Mouse (Mus musculus): ENCODE results near the gene Wnt10b. TPM values are rescaled to one million over a fixed set of nuclear protein-coding genes. Genes with fewer than 3 reads are reported as not detected.

Wnt10b gene
- polyA plus RNA-seq (2017; shearing (Covaris generic)), result not detected

GRCm38 (mm10) chr15:98777762-98778161, at the start of gene Wnt10b:
Gene Wnt10b, minus strand, starts transcription at chr15:98778150.

DNA sequence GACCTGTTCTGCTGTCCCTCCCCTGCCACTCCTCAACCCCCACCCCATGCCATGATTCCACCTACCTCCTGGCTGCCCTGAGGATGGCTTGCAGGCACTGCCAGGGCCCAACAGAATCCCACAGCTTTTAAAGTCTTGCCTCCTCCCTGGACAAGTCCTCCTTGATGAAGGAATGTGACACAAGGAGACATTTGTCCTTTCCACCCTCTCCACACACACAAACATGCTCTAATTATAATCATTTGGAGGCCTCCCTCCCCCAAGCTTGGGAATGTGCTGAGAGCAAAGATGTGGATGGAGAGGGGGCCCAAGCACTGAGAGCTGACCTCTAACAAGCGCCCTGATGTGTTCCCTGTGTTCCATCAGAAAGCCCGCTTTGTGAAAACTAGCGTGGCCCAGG, 31.4 kb upstream of the Wnt10b start, which contains the start of gene Ddn:
Gene Ddn, minus strand, starts transcription at position 101 of the 400 bp plus-strand sequence.

GRCm38 (mm10) chr15:98789661-98790535, 11.9 kb upstream of the Wnt10b start, which contains the start of gene Wnt1:
Gene Wnt1, plus strand, starts transcription at chr15:98789857.

DNA sequence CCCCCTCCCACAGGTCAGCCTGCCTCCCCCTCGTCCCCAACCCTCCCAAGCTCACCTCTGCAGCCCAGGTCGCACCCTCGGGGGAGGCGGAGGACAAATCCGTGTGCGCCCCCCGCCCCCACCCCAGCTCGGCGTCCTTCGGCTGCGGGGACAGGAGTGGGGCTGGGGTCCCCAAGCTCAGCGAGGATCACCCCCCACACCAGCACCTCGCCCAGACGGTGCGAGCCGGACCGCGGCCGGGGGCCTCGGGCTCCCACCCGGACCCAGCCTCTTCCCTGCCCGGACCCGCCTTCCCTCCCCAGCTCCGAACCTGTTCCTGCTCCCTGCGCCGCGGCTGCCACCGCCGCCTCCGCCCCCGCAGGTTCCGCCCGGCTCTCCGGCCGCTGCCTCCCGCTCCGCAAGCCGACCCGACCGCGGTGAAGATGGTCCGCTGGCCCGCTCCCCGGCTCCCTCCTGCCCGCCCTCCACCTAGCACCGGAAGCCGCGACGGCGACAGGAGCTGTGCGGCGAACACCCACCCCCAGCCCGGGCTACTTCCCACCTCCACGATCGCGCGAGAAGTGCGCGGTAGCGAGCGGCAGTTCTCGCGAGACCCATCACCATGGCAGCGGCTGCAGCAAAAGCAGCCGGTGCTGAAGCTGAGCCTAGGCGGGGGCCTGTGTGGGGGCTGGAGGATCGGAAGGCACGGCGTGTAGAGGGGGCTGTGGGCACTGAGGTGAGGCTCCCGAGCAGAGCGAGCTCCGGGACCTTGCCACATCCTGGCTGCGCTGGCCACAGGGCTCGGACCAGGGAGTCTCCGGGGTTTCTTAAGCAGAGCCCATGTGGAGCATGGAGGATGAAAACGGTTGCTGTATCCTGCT, 15.1 kb downstream of the Wnt10b start, which contains the start of gene Arf3:
Gene Arf3, minus strand, starts transcription at position 545 of the 860 bp plus-strand sequence.

DNA sequence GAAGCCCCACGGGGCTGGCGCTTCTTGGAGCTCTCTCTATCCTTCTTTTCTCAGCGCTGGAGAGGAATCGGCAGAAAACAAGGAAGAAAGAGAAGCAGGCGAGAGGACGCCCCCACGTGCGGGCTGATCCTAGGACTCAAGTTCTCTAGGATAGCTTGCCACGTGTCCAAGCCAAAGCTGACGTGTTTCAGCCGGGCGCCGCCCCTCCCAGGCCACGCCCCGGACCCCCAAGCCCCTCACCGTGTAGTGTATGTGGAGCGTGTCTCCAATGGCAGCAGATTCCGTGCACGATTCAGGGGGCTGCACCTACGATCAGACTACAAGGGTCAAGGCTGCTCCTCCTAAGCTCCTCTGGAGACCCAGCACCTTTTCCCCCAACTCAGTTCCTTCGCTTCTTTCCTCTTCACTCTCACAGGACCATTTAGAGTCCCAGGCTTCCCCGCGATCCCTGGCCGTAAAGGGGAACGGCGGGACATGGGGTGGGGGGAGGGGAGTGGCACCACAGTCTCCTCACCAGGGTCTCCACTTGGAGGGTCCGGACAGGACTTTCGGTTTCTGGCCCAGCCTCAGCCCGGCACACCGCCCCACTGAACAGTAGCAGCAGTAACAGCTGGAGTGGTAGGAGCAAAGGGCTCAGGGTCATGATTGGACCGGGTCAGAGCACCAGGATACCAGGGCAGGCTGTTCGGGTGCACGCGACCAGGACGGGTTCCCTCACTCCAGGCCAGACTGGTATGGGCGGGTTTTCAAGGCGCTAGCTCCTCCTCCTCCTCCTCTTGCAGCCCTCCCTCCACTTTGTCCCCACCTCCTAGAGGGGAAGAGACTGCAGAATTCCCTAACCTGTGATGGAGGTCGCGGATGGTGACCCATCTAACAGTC, 50.3 kb downstream of the Wnt10b start, which contains the start of gene Fkbp11:
Gene Fkbp11, minus strand, starts transcription at position 756 of the 879 bp plus-strand sequence.

Other genes with a start within 250 kb of the Wnt10b start
- 46.7 TPM for gene Kansl2, start 243.9 kb downstream of the Wnt10b start, polyA plus RNA-seq (2017; shearing (Covaris generic))
- 84.8 TPM for gene Ccnt1, start 207.2 kb downstream of the Wnt10b start, polyA plus RNA-seq (2017; shearing (Covaris generic))
- gene 4930415O20Rik, start 207.1 kb downstream of the Wnt10b start, polyA plus RNA-seq (2017; shearing (Covaris generic)), result not detected
- 2.1 TPM for gene Adcy6, start 168.1 kb downstream of the Wnt10b start, polyA plus RNA-seq (2017; shearing (Covaris generic))
- 0.43 TPM for gene Cacnb3, start 147.3 kb downstream of the Wnt10b start, polyA plus RNA-seq (2017; shearing (Covaris generic))
- gene Ddx23, start 115.3 kb downstream of the Wnt10b start, polyA plus RNA-seq (2017; shearing (Covaris generic)), result 35.7 TPM
- 1.3 TPM for gene Rnd1, start 100.7 kb downstream of the Wnt10b start, polyA plus RNA-seq (2017; shearing (Covaris generic))
- gene Ccdc65, start 69.9 kb downstream of the Wnt10b start, polyA plus RNA-seq (2017; shearing (Covaris generic)), result not detected
- 1.0 TPM for gene Fkbp11, start 50.0 kb downstream of the Wnt10b start, polyA plus RNA-seq (2017; shearing (Covaris generic))
- gene Arf3, start 14.9 kb downstream of the Wnt10b start, polyA plus RNA-seq (2017; shearing (Covaris generic)), result 71.9 TPM
- not detected for gene Wnt1, start 11.7 kb upstream of the Wnt10b start, polyA plus RNA-seq (2017; shearing (Covaris generic))
- not detected for gene Ddn, start 31.3 kb upstream of the Wnt10b start, polyA plus RNA-seq (2017; shearing (Covaris generic))
- gene Prkag1, start 53.4 kb upstream of the Wnt10b start, polyA plus RNA-seq (2017; shearing (Covaris generic)), result 137 TPM
- 24.0 TPM for gene Kmt2d, start 93.1 kb upstream of the Wnt10b start, polyA plus RNA-seq (2017; shearing (Covaris generic))
- 17.4 TPM for gene Rhebl1, start 116.4 kb upstream of the Wnt10b start, polyA plus RNA-seq (2017; shearing (Covaris generic))
- not detected for gene Dhh, start 120.4 kb upstream of the Wnt10b start, polyA plus RNA-seq (2017; shearing (Covaris generic))
- 65.8 TPM for gene Lmbr1l, start 140.1 kb upstream of the Wnt10b start, polyA plus RNA-seq (2017; shearing (Covaris generic))
- gene Tuba1b, start 156.4 kb upstream of the Wnt10b start, polyA plus RNA-seq (2017; shearing (Covaris generic)), result 524 TPM
- not detected for gene Gm49450, start 175.4 kb upstream of the Wnt10b start, polyA plus RNA-seq (2017; shearing (Covaris generic))
- 198 TPM for gene Tuba1a, start 175.6 kb upstream of the Wnt10b start, polyA plus RNA-seq (2017; shearing (Covaris generic))